Mouse (Mus musculus) heart, embryonic 16.5 days (tissue): ENCODE measurements around the gene Psen2. TPM values are rescaled to one million over a fixed set of nuclear protein-coding genes. Genes with fewer than 3 reads are reported as not detected.

ENCODE experiments used
- ATAC-seq: fragments of 200-750 bp; cut with Nextera tagmentation; replicated peaks from 2 replicates; pipeline ENCODE4 v1.8.0; 2017; ENCODE audit warnings: moderate number of reproducible peaks; ENCODE audit not compliant: insufficient read depth, low FRiP score; ENCODE audit errors: extremely low read depth
- H3K27ac ChIP-seq: fragments of 300-500 bp; sonication (generic); 2 replicates; pipeline ENCODE4 v1.5.1; 2014; ENCODE audit warnings: mild to moderate bottlenecking, low read length, control low read depth, moderate library complexity
- H3K27me3 ChIP-seq: fragments of 300-500 bp; sonication (generic); 2 replicates; pipeline ENCODE4 v1.6.1; 2014; ENCODE audit warnings: low read length, mixed read lengths; ENCODE audit not compliant: control insufficient read depth, insufficient read depth
- H3K36me3 ChIP-seq: fragments of 300-500 bp; sonication (generic); 2 replicates; pipeline ENCODE4 v1.6.1; 2014; ENCODE audit not compliant: control insufficient read depth, insufficient read depth
- H3K4me1 ChIP-seq: fragments of 300-500 bp; sonication (generic); 2 replicates; pipeline ENCODE4 v1.6.1; 2014; ENCODE audit warnings: low read length, mixed read lengths; ENCODE audit not compliant: control insufficient read depth, insufficient read depth
- H3K4me2 ChIP-seq: fragments of 300-500 bp; sonication (generic); 2 replicates; pipeline ENCODE4 v1.6.1; 2014; ENCODE audit warnings: low read depth, mild to moderate bottlenecking, control low read depth, low read length
- H3K4me3 ChIP-seq: fragments of 300-500 bp; sonication (generic); 2 replicates; pipeline ENCODE4 v1.5.1; 2014; ENCODE audit warnings: mild to moderate bottlenecking, control low read depth, low read length
- H3K9ac ChIP-seq: fragments of 300-500 bp; sonication (generic); 2 replicates; pipeline ENCODE4 v1.6.1; 2014; ENCODE audit warnings: low read length, control low read depth
- H3K9me3 ChIP-seq: fragments of 300-500 bp; sonication (generic); replicated peaks from 2 replicates; pipeline ENCODE4 v1.6.1; 2016; ENCODE audit warnings: low read length; ENCODE audit not compliant: control insufficient read depth
- WGBS: fragments of 180-500 bp; shearing (Covaris S2); extraction: QIAGEN DNeasy Blood & Tissue Kit; methylation state at CpG from one replicate; pipeline ENCODE4 v1.1.7; 2014; 5-methylcytosine and 5-hydroxymethylcytosine counted together
- polyA plus RNA-seq: library from polyadenylated mRNA; unstranded; fragments of >200 nt; fragmentation: Nextera tagmentation; extraction: Ambion mirVana; gene quantifications from 2 replicates; pipeline ENCODE4 v1.2.1, GENCODE M21; 2015

Gene Psen2
- polyA plus RNA-seq, 1 experiment from 2014 or later = 16.5 TPM

- Histone ChIP-seq H3K4me1 (peaks cover 10% of the 10 kb centered on the region), H3K27ac (peak overlapping the region; percentile 91), H3K27me3 (no peaks in the 10 kb centered on the region), H3K9me3 (no peaks in the 10 kb centered on the region), H3K9ac (peak overlapping the region; percentile 92), H3K4me2 (peak overlapping the region; percentile 78), H3K36me3 (no peaks in the 10 kb centered on the region), H3K4me3 (peak overlapping the region; percentile 91)
- WGBS = under 1% methylated on average over 39 of the region's 39 CpGs
- ATAC-seq = peak; percentile 97
These were observed 7.0 kb downstream of the Psen2 start for GRCm38 (mm10) chr1:180256138-180256674.

- Histone ChIP-seq H3K27me3 (no peaks in the 10 kb centered on the region), H3K4me3 (peak overlapping the region; percentile 91), H3K4me1 (peaks cover 12% of the 10 kb centered on the region), H3K9me3 (no peaks in the 10 kb centered on the region), H3K9ac (peak overlapping the region; percentile 92), H3K36me3 (no peaks in the 10 kb centered on the region), H3K27ac (peak overlapping the region; percentile 71), H3K4me2 (peak overlapping the region; percentile 78)
- ATAC-seq = peak; percentile 38
- 3% methylated on average over 33 of the region's 33 CpGs for WGBS
These were observed 7.7 kb downstream of the Psen2 start for GRCm38 (mm10) chr1:180255294-180256117.

- ATAC-seq = no peak
- Histone ChIP-seq H3K36me3 (no peaks in the 10 kb centered on the region), H3K4me1 (peaks cover 24% of the 10 kb centered on the region), H3K27ac (no peak overlapping the region), H3K9me3 (no peaks in the 10 kb centered on the region), H3K9ac (no peak overlapping the region), H3K4me2 (no peak overlapping the region), H3K27me3 (no peaks in the 10 kb centered on the region), H3K4me3 (no peak overlapping the region)
- WGBS = 82% methylated on average over 5 of the region's 5 CpGs
These were observed 8.9 kb downstream of the Psen2 start for GRCm38 (mm10) chr1:180254316-180254715.

DNA sequence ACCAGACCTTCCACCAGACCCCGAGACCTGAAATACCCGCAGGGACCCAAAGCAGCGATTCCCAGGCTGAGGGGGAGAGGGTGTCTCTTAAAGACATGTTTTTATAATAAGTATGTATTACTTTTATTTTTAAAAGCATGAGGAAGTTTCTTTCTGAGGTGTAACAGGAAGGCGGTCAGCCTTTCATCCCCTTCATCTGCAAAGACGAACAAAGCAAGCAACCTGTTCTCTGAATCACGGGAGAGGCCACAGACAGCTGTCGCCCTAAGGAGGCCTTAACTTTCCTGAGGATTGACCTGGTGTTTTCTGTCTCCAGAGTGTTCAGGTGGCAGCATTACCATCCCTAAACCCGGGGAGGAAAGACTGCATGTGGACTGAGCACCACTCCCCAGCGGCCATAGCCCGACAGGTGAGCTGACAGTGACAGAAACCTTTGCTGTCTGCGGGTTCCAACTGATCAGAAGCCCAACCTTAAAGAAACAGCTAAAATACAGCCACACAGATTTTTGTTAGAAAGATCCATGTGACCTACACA, 10.5 kb downstream of the Psen2 start:
- 82% methylated on average over 11 of the region's 11 CpGs for WGBS

DNA sequence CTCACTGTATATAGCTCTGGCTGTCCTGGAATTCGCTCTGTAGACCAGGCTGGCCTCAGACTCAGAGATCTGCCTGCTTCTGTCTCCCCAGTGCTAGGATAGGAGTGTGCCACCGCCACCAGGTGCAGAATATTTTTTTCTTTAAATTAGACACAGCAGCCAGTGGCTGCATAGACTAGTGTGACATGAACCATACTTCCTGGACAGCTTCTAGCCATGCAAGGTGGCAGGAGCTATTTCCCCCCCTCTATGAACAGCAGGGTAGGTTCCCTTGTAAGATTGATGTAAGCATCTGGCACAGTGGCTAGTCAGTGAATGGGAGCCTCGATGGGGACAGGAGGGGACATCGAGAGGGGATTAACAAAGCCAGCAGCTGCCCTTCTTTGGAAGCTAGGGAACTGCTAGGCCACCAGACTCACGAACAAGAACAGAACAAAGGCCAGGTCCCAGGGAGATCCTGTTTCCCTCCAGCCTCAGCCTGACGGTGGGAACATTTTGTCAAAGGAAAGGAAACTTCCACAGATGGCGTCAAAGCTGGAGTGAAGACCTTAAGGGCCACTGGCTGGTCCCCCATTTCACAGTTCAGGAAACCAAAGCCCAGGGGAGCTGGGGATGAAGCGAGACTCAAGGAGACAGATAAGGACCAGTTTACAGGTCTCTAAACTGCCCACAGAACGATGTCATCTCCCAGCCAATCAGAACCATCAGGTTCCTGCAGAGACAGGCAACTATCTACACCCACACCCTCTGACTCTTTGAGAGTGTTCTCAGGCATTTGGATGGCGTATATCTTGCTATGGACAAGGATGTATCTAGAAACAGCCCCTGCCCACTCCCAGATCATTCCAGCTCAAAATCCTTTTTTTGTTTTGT, 11.8 kb downstream of the Psen2 start:
- H3K36me3 ChIP-seq = no peaks in the 10 kb centered on the region
- H3K4me3 ChIP-seq = no peak overlapping the region
- H3K27me3 ChIP-seq = no peaks in the 10 kb centered on the region
- peaks cover 40% of the 10 kb centered on the region for H3K4me1 ChIP-seq
- no peak overlapping the region for H3K4me2 ChIP-seq
- H3K27ac ChIP-seq = no peak overlapping the region
- ATAC-seq = no peak
- no peak overlapping the region for H3K9ac ChIP-seq
- H3K9me3 ChIP-seq = no peaks in the 10 kb centered on the region
- WGBS = 63% methylated on average over 10 of the region's 10 CpGs

More for the DNA sequence above, 10.5 kb downstream of the Psen2 start:
- H3K9me3 ChIP-seq = no peaks in the 10 kb centered on the region
- H3K4me2 ChIP-seq = no peak overlapping the region
- H3K4me1 ChIP-seq = peaks cover 38% of the 10 kb centered on the region
- ATAC-seq = no peak
- no peaks in the 10 kb centered on the region for H3K36me3 ChIP-seq
- no peaks in the 10 kb centered on the region for H3K27me3 ChIP-seq
- H3K9ac ChIP-seq = no peak overlapping the region
- no peak overlapping the region for H3K27ac ChIP-seq
- no peak overlapping the region for H3K4me3 ChIP-seq

DNA sequence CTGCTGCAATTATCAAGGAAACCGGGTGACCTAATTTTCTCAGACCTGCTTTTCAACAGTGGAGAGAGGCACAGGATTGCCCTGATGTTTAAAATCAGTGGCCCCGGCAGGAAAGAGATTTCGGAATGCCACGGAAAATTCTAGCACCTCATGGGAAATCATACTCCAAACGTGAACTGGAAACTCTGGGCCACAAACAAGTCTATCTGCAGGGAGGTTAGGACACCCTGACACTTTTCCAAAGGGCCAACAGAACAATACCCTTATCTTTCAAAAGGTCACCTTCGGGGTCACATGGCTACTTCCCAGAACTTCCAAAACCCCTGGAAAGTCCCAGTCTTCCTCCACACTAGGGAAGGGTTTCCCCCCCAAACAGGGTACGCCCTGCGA, 12.8 kb downstream of the Psen2 start:
- Histone ChIP-seq H3K9me3 (no peaks in the 10 kb centered on the region), H3K4me2 (peak overlapping the region; percentile 51), H3K36me3 (no peaks in the 10 kb centered on the region), H3K27ac (peak overlapping the region; percentile 74), H3K27me3 (no peaks in the 10 kb centered on the region), H3K4me1 (peaks cover 39% of the 10 kb centered on the region), H3K9ac (no peak overlapping the region), H3K4me3 (no peak overlapping the region)
- WGBS = 43% methylated on average over 8 of the region's 8 CpGs
- ATAC-seq = no peak

GRCm38 (mm10) chr1:180249666-180250440, 13.4 kb downstream of the Psen2 start:
- H3K27me3 ChIP-seq = no peaks in the 10 kb centered on the region
- H3K9ac ChIP-seq = peak overlapping the region; percentile 25; the same call in 1 of the 2 replicates
- H3K36me3 ChIP-seq = no peaks in the 10 kb centered on the region
- H3K4me2 ChIP-seq = peak overlapping the region; percentile 51
- H3K27ac ChIP-seq = peak overlapping the region; percentile 74
- peak; percentile 68 for ATAC-seq
- WGBS = 19% methylated on average over 20 of the region's 20 CpGs
- no peaks in the 10 kb centered on the region for H3K9me3 ChIP-seq
- no peak overlapping the region; the same call in 1 of the 2 replicates for H3K4me3 ChIP-seq
- peaks cover 33% of the 10 kb centered on the region for H3K4me1 ChIP-seq

DNA sequence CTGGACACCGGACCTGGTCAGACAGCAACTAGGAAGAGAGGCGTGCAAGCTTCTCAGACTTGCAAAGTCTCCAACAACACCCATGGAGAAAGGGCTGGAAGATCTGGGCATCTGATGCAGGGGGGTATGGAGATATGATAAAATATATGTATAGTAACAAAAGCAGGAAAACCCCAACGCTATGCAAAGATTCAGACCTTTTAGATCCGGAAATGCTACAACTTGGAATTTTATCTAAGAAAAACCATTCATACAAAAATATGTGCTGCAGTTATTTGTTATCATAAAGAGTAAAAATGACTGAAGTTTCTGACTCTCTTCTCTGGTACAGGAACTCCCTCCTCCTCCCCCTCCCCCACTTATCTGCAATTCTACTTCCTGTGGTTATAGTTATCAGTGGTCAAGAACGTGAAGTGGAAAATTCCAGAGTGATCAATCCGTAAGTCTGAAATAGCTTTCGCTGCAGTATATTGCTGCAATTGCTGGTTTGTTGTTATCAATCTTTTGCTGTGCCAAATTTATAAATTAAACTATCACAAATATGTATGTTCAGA, 14.6 kb downstream of the Psen2 start:
- Histone ChIP-seq H3K9me3 (no peaks in the 10 kb centered on the region), H3K4me2 (peak overlapping the region; percentile 38), H3K27ac (peak overlapping the region; percentile 46), H3K9ac (no peak overlapping the region), H3K4me1 (peaks cover 33% of the 10 kb centered on the region), H3K27me3 (no peaks in the 10 kb centered on the region), H3K36me3 (no peaks in the 10 kb centered on the region), H3K4me3 (no peak overlapping the region)
- 41% methylated on average over 7 of the region's 7 CpGs for WGBS
- no peak for ATAC-seq
